In genomic region chr1:195092220-195092720, GRCm38 (mm10) we compare ENCODE assay signal across 8 mouse cellular contexts. TPM values are rescaled to one million over a fixed set of nuclear protein-coding genes. Genes with fewer than 3 reads are reported as not detected.
DNase-seq lines count a peak whose midpoint lies in the region; ATAC-seq lines count a peak whose summit lies in the region.

Gene Cd46, minus strand, starts transcription at chr1:195092249.

- H3K79me2 ChIP-seq in macrophage (ENCODE audit: inconsistent target) = no peaks in the 10 kb centered on the region

- H3K4me3 ChIP-seq in forebrain, embryonic 12.5 days (replicated peaks) = peak within 1 kb of the TSS; percentile 39
- H3K4me3 ChIP-seq in macrophage (ENCODE audit: inconsistent target) = peak within 1 kb of the TSS; percentile 56

- peak; percentile 90 for DNase-seq in Muller cell, postnatal 12 days (ENCODE audit: inconsistent ontology term)
- peak; percentile 78 for DNase-seq in c-Kit-positive CD71-positive TER-119-negative erythroid progenitor cells, embryonic 14.5 days (ENCODE audit: low read depth)
- peak; percentile 74 for DNase-seq in heart, postnatal 4 days
- peak; percentile 24 for DNase-seq in layer of hippocampus, adult 9-11 months
- peak; percentile 12 for DNase-seq in right cerebral cortex, postnatal 4 days
- peak; percentile 84 for DNase-seq in yolk sac, embryonic 10.5 days (ENCODE audit: low spot score)

- H3K4me1 ChIP-seq in forebrain, embryonic 12.5 days = peaks cover 12% of the 10 kb centered on the region

- peak; percentile 96 for ATAC-seq in forebrain, embryonic 12.5 days (ENCODE audit: low FRiP score)

- no peaks in the 10 kb centered on the region for H3K9me3 ChIP-seq in forebrain, embryonic 12.5 days

- 2% methylated on average over 14 of the region's 14 CpGs for WGBS in forebrain, embryonic 12.5 days
- 6% methylated on average over 14 of the region's 14 CpGs for WGBS in macrophage (ENCODE audit: missing documents)

- H3K4me2 ChIP-seq in forebrain, embryonic 12.5 days = peak within 1 kb of the TSS; percentile 61

- no peak within 1 kb of the TSS for H3K27ac ChIP-seq in forebrain, embryonic 12.5 days
- peak within 1 kb of the TSS; percentile 31 for H3K27ac ChIP-seq in macrophage

- peaks cover 9% of the 10 kb centered on the region; the same call in 1 of the 2 replicates for H3K36me3 ChIP-seq in forebrain, embryonic 12.5 days (replicated peaks)
- no peaks in the 10 kb centered on the region; the same call in 1 of the 2 replicates for H3K36me3 ChIP-seq in macrophage (ENCODE audit: inconsistent target)

- H3K9ac ChIP-seq in forebrain, embryonic 12.5 days = peak within 1 kb of the TSS; percentile 47

- H3K27me3 ChIP-seq in forebrain, embryonic 12.5 days = no peaks in the 10 kb centered on the region

RNA-seq across cellular contexts. Expression of gene Cd46, which starts in this region (rescaled TPM):
- polyA plus RNA-seq in forebrain, embryonic 12.5 days (2016; fragmentation: Nextera tagmentation; extraction: Ambion mirVana) = 0.96 and 1.4 TPM in 2 replicates
- total RNA-seq in heart, postnatal 4 days (2021) = 1 to 10 TPM; 1.6 to 1.7 TPM
- total RNA-seq in macrophage (2018; cell fraction: chromatin; rRNA removed) = 10 to 100 TPM in 1 of 26 experiments, 1 to 10 TPM in 23, under 1 TPM in 2; 0.34 to 10.8 (median 5.4) TPM
- total RNA-seq in macrophage (2018; cell fraction: cytosol; rRNA removed) = under 1 TPM; 0.03 to 0.63 (median 0.12) TPM
- total RNA-seq in macrophage (2018; cell fraction: nucleus; rRNA removed) = 1 to 10 TPM in 22 of 26 experiments, under 1 TPM in 4; 0.29 to 6.0 (median 2.7) TPM
- 0.09 to 0.36 TPM (median 0.27 TPM) in 3 replicates for polyA plus RNA-seq in macrophage (2018)

Comparison
In these comparisons a context has a peak if more than half of its experiments do, and no peak if none do; other contexts are left out.
1. DNase-seq: peak in every context shown above with its lines; median percentile 90 in Muller cell, postnatal 12 days; 84 in yolk sac, embryonic 10.5 days; 78 in c-Kit-positive CD71-positive TER-119-negative erythroid progenitor cells, embryonic 14.5 days; 74 in heart, postnatal 4 days; 24 in layer of hippocampus, adult 9-11 months; 12 in right cerebral cortex, postnatal 4 days.